Mouse (Mus musculus) neural tube, embryonic 11.5 days (tissue): ENCODE data around the gene Dpy19l1. TPM values are rescaled to one million over a fixed set of nuclear protein-coding genes. Genes with fewer than 3 reads are reported as not detected.

Experiments used
- ATAC-seq: fragments of 200-750 bp; cut with Nextera tagmentation; 2 replicates; pipeline ENCODE4 v1.8.0; 2017; ENCODE audit warnings: moderate number of reproducible peaks, mild to moderate bottlenecking, moderate TSS enrichment, moderate library complexity; ENCODE audit not compliant: insufficient read depth, low FRiP score, low TSS enrichment
- DNase-seq: peaks from one replicate; pipeline ENCODE4 v3.0.0-alpha.2; 2015; ENCODE audit warnings: low spot score
- H3K27ac ChIP-seq: fragments of 300-500 bp; sonication (generic); 2 replicates; pipeline ENCODE4 v1.5.1; 2014; ENCODE audit warnings: low read depth, mild to moderate bottlenecking, low read length
- H3K27me3 ChIP-seq: fragments of 300-500 bp; sonication (generic); 2 replicates; pipeline ENCODE4 v1.6.1; 2014; ENCODE audit warnings: mild to moderate bottlenecking, low read length, mixed read lengths; ENCODE audit not compliant: control insufficient read depth, insufficient read depth
- H3K36me3 ChIP-seq: fragments of 300-500 bp; sonication (generic); 2 replicates; pipeline ENCODE4 v1.6.1; 2014; ENCODE audit warnings: mild to moderate bottlenecking, low read length, moderate library complexity, mixed read lengths; ENCODE audit not compliant: control insufficient read depth, insufficient read depth
- H3K4me1 ChIP-seq: fragments of 300-500 bp; sonication (generic); 2 replicates; pipeline ENCODE4 v1.6.1; 2014; ENCODE audit warnings: low read length, mixed read lengths; ENCODE audit not compliant: control insufficient read depth, insufficient read depth
- H3K4me2 ChIP-seq: fragments of 300-500 bp; sonication (generic); 2 replicates; pipeline ENCODE4 v1.6.1; 2014; ENCODE audit warnings: low read depth, mild to moderate bottlenecking, moderate library complexity
- H3K4me3 ChIP-seq: fragments of 300-500 bp; sonication (generic); 2 replicates; pipeline ENCODE4 v1.5.1; 2014; ENCODE audit warnings: low read depth, low read length
- H3K9ac ChIP-seq: fragments of 300-500 bp; sonication (generic); 2 replicates; pipeline ENCODE4 v1.6.1; 2014; ENCODE audit warnings: mild to moderate bottlenecking, low read length
- H3K9me3 ChIP-seq: fragments of 300-500 bp; sonication (generic); 2 replicates; pipeline ENCODE4 v1.6.1; 2016; ENCODE audit warnings: low read length; ENCODE audit not compliant: control insufficient read depth
- WGBS: fragments of 180-500 bp; shearing (Covaris S2); extraction: QIAGEN DNeasy Blood & Tissue Kit; methylation state at CpG from one replicate; pipeline ENCODE4 v1.1.7; 2014; 5-methylcytosine and 5-hydroxymethylcytosine counted together
- polyA plus RNA-seq: library from polyadenylated mRNA; unstranded; fragments of >200 nt; fragmentation: Nextera tagmentation; extraction: Ambion mirVana; gene quantifications from 2 replicates; pipeline ENCODE4 v1.2.1, GENCODE M21; 2014

Dpy19l1 gene
- polyA plus RNA-seq, 1 experiment from 2014 or later: 24.4 TPM

- H3K27ac ChIP-seq: no peak overlapping the region
- H3K9ac ChIP-seq: no peak overlapping the region
- no peak for DNase-seq
- H3K27me3 ChIP-seq: no peaks in the 10 kb centered on the region
- no peaks in the 10 kb centered on the region for H3K9me3 ChIP-seq
- ATAC-seq: no peak
- H3K4me3 ChIP-seq: no peak overlapping the region
- peaks cover 4% of the 10 kb centered on the region; the same call in 1 of the 2 replicates for H3K36me3 ChIP-seq
- no peak overlapping the region for H3K4me2 ChIP-seq
- no peaks in the 10 kb centered on the region for H3K4me1 ChIP-seq
- 92% methylated on average over 5 of the region's 5 CpGs for WGBS
These were observed 84.7 kb downstream of the Dpy19l1 start for GRCm38 (mm10) chr9:24418281-24418680.

GRCm38 (mm10) chr9:24411483-24411882 lies 91.5 kb downstream of the Dpy19l1 start:
- H3K36me3 ChIP-seq: no peaks in the 10 kb centered on the region; the same call in 1 of the 2 replicates
- no peaks in the 10 kb centered on the region; the same call in 1 of the 2 replicates for H3K9me3 ChIP-seq
- 93% methylated on average over 8 of the region's 8 CpGs for WGBS
- H3K4me2 ChIP-seq: no peak overlapping the region
- no peak overlapping the region for H3K4me3 ChIP-seq
- no peaks in the 10 kb centered on the region for H3K27me3 ChIP-seq
- no peaks in the 10 kb centered on the region for H3K4me1 ChIP-seq
- no peak for DNase-seq
- H3K9ac ChIP-seq: no peak overlapping the region
- no peak for ATAC-seq
- no peak overlapping the region for H3K27ac ChIP-seq

GRCm38 (mm10) chr9:24410439-24410838 lies 92.5 kb downstream of the Dpy19l1 start:
- WGBS: 90% methylated on average over 1 of the region's 1 CpGs
- H3K27me3 ChIP-seq: no peaks in the 10 kb centered on the region
- ATAC-seq (no peak), DNase-seq (no peak)
- H3K9ac ChIP-seq: no peak overlapping the region
- no peaks in the 10 kb centered on the region; the same call in 1 of the 2 replicates for H3K9me3 ChIP-seq
- no peaks in the 10 kb centered on the region; the same call in 1 of the 2 replicates for H3K36me3 ChIP-seq
- H3K4me1 ChIP-seq: no peaks in the 10 kb centered on the region
- no peak overlapping the region for H3K4me3 ChIP-seq
- H3K4me2 ChIP-seq: no peak overlapping the region
- no peak overlapping the region for H3K27ac ChIP-seq

- H3K27ac ChIP-seq: no peak overlapping the region
- 79% methylated on average over 3 of the region's 3 CpGs for WGBS
- DNase-seq (no peak), ATAC-seq (no peak)
- no peak overlapping the region for H3K4me3 ChIP-seq
- H3K4me2 ChIP-seq: no peak overlapping the region
- no peaks in the 10 kb centered on the region for H3K4me1 ChIP-seq
- no peaks in the 10 kb centered on the region; the same call in 1 of the 2 replicates for H3K9me3 ChIP-seq
- no peaks in the 10 kb centered on the region; the same call in 1 of the 2 replicates for H3K36me3 ChIP-seq
- no peak overlapping the region for H3K9ac ChIP-seq
- no peaks in the 10 kb centered on the region for H3K27me3 ChIP-seq
These were observed 94.9 kb downstream of the Dpy19l1 start for GRCm38 (mm10) chr9:24407992-24408391.

GRCm38 (mm10) chr9:24394146-24394545 lies 108.8 kb downstream of the Dpy19l1 start:
- Histone ChIP-seq H3K9me3 (no peaks in the 10 kb centered on the region), H3K9ac (no peak overlapping the region), H3K36me3 (no peaks in the 10 kb centered on the region), H3K27ac (no peak overlapping the region), H3K27me3 (no peaks in the 10 kb centered on the region), H3K4me3 (no peak overlapping the region), H3K4me2 (no peak overlapping the region), H3K4me1 (no peaks in the 10 kb centered on the region)
- WGBS: 82% methylated on average over 3 of the region's 3 CpGs
- DNase-seq: no peak
- no peak for ATAC-seq

- Histone ChIP-seq H3K27me3 (no peaks in the 10 kb centered on the region), H3K27ac (no peak overlapping the region), H3K4me2 (no peak overlapping the region), H3K4me1 (no peaks in the 10 kb centered on the region), H3K9me3 (no peaks in the 10 kb centered on the region), H3K4me3 (no peak overlapping the region), H3K36me3 (no peaks in the 10 kb centered on the region), H3K9ac (no peak overlapping the region)
- no peak for ATAC-seq
- no peak for DNase-seq
- 89% methylated on average over 8 of the region's 8 CpGs for WGBS
These were observed 112.1 kb downstream of the Dpy19l1 start for GRCm38 (mm10) chr9:24390807-24391370.

GRCm38 (mm10) chr9:24387230-24387629 lies 115.7 kb downstream of the Dpy19l1 start:
- DNase-seq (no peak), ATAC-seq (no peak)
- H3K9me3 ChIP-seq: no peaks in the 10 kb centered on the region
- no peaks in the 10 kb centered on the region for H3K36me3 ChIP-seq
- H3K27me3 ChIP-seq: no peaks in the 10 kb centered on the region
- H3K4me2 ChIP-seq: no peak overlapping the region
- H3K4me1 ChIP-seq: no peaks in the 10 kb centered on the region
- no peak overlapping the region for H3K9ac ChIP-seq
- no peak overlapping the region for H3K27ac ChIP-seq
- no peak overlapping the region for H3K4me3 ChIP-seq

GRCm38 (mm10) chr9:24379321-24379720 lies 123.6 kb downstream of the Dpy19l1 start:
- Histone ChIP-seq H3K9ac (no peak overlapping the region), H3K27ac (no peak overlapping the region), H3K36me3 (no peaks in the 10 kb centered on the region), H3K4me3 (no peak overlapping the region), H3K9me3 (no peaks in the 10 kb centered on the region), H3K4me2 (no peak overlapping the region), H3K4me1 (no peaks in the 10 kb centered on the region), H3K27me3 (no peaks in the 10 kb centered on the region)
- WGBS: 46% methylated on average over 3 of the region's 3 CpGs
- DNase-seq (no peak), ATAC-seq (peak; percentile 35; the same call in 1 of the 2 replicates)

- WGBS: 91% methylated on average over 2 of the region's 2 CpGs
These were observed 124.1 kb downstream of the Dpy19l1 start for GRCm38 (mm10) chr9:24378848-24379247.

More at GRCm38 (mm10) chr9:24378848-24379247, 124.1 kb downstream of the Dpy19l1 start:
- Histone ChIP-seq H3K9me3 (no peaks in the 10 kb centered on the region), H3K36me3 (no peaks in the 10 kb centered on the region), H3K27ac (no peak overlapping the region), H3K27me3 (no peaks in the 10 kb centered on the region), H3K4me1 (no peaks in the 10 kb centered on the region), H3K9ac (no peak overlapping the region), H3K4me2 (no peak overlapping the region), H3K4me3 (no peak overlapping the region)
- DNase-seq (no peak), ATAC-seq (no peak)
